Mouse (Mus musculus) heart, adult 9 months (tissue): ENCODE data around the gene Zbtb20.

ENCODE experiments used
- DNase-seq, 2 experiments: peaks; one replicate each; pipeline ENCODE4 v3.0.0; 2022; ENCODE audit warnings: low spot score in 2 of 2

The Zbtb20 gene

DNA sequence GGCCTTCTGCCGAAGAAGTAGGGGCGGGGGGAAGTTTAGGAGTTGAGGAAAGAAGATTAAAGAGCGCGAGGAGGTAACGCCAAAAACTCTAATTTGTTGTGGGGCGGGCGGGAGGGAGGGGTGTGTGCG is at the start of gene Zbtb20:
Gene Zbtb20, plus strand, starts transcription at position 30 of the 129 bp plus-strand sequence.
- DNase-seq = no peak

DNA sequence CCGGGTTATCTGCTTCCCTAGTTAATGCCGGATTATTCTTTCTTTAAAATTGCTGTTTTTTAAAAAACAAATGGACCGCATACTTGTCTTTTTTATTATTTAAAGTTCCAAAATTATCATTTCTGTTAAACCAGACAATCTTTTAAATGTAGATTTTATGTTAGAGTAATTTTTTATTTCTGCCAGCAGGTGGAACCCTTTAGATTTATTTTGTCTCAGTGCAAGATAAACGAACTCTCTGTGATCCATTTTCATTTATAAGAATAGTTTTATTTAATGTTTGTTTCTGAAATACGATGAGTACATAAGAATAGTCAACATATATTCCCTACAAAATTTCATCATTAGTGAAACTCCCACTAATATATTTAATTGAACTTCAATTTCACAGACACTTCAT is 39.7 kb upstream of the Zbtb20 start:
- DNase-seq = no peak

DNA sequence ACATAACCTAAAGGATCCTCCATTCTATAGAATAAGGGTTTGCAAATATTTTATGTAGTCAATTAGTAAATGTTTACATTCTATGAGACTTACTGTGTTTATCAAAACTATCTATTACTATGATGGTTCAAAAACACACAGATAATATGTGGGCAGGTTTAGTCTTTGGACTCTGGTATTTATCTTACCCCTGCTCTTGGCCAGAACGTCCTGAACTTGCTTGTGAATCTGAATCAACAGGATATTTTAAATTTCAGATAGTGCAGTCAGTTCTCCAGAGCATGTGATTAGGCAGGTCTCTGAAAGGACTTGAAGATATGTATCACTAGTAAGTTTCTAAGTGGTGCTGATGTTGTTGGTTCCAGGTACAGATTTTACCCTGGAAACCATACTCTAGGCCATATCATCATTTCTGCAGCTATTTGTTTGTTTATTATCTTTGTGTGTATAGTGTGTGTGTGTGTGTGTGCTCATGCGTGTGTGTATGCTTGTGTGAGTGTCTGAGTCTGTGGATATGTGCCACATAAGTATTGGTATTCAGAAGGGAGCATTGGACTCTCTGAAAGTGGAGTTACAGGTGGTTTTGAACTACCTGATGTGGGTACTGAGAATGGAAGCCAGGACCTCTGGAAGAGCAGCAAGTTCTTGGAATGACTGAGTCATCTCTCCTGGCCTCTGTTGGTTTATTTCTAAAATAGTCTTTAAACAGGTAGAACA is 39.1 kb upstream of the Zbtb20 start:
- DNase-seq = no peak

DNA sequence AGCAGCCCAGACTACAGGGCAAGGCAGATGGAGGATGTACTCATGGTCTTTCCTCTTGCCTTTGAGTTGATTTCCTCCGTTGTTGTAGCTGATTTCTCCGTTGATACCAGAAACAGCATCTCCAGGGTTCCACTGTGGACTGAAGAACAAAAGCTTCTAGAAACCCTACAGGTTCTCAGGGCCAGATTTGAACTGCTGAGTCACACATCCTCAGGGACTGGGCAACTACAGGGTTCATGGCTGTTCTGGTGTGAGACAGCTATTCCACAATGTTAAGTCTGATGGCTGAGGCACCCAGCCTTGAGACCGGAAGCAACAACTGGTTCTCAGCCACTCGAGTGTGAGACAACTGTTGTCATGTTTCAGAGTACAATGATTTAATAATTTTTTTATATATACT is 37.5 kb upstream of the Zbtb20 start:
- DNase-seq = no peak

DNA sequence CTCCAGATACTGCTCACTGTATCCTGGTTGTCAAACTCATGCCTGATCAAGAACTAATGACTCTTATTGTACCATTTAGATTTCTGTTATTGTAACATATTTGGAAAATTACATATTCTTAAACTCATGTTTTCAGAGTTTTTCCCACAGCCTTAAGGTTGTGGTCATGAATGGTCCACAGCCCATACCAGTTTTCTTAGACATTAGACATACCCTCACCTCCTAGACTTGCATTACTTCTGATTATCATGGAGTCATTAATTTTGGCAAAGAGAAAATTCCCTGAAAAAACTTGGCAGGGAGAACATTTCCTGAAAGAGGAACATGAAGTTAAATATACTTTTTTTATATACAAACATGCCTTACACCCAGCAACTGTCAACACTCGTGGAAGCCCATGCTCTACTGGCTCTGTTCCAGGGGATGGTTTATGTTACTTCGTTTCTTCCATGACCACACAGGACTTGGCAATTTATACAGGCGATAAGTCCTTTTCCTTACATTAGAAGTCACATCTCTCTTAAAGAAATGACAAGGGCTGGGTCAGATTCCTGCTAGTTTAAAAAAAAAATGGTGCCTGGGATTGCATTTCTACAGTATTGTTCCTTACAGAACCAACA is 18.0 kb upstream of the Zbtb20 start:
- DNase-seq = no peak

DNA sequence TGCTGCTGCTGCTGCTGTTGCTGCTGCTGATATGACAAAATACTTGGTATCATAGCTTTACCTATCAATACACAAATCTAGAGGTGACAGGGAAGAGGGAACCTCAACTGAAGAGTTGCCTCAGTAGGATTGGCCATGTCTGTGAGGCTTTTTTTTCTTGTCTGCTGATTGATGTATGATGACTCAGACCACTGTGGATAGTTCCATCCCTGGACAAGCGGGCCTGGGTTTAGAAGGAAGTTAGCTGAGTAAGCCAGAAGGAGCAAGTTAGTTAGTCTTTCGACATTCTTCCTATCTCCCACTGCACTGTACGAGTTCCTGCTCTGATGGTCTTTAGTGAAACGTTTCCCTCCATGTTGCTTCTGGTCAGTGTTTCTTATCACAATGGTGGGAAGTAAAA is 16.4 kb upstream of the Zbtb20 start:
- no peak for DNase-seq

DNA sequence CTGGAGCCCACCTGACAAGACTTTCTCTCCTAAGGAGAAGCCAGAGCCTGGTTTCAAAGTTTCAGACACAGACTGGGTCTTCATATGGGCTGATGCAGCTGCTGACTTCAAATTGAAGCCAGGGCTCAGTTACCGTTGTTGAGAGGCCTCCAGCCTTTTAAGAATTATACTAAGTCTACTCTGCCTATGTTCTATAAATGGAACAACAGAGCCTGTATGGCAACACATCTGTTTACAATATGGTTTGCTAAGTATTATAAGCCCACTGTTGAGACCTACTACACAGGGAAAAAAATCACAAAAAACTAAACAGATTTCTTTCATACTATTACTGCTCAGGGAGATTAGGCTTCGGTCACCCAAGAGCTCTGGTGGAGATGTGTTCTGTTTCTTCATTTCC is 12.4 kb upstream of the Zbtb20 start:
- no peak for DNase-seq

DNA sequence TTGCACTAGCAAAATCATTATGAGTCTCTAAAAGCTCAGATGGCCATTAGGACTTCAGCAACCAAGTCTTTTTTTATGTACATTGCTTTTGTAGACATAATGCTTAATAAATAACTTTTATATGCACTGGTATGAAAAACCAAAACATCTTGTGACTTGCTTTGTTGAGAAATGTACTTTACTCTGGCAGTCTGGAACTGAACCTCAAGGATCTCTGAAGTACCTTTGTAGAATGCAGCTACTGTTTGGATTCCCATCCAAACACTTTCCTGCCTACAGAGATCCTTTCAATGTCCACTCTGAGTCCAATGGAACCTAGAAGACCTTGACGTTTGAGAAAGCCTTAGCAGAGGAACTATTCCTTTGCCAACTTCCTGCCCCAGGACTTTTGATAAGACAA is 9.6 kb upstream of the Zbtb20 start:
- no peak for DNase-seq

DNA sequence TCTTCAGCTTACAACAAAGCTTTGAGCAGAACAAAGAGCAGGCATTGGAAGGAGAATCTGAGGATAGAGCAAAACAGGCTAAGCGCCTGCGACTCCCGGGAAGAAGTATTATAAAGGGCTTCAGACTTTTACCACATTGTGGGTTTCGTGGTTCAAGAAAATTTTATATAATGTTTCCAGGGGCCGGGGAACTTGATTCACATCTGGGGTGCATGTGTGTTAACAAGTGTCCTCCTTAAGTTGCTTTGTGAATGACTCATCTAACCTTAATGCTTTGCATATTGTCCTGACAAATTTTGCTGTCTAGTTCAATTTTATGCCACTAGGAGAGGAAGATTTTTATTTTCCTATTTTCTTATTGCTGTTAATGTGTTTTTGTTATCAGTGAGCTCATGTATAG is 3.6 kb upstream of the Zbtb20 start:
- no peak for DNase-seq

DNA sequence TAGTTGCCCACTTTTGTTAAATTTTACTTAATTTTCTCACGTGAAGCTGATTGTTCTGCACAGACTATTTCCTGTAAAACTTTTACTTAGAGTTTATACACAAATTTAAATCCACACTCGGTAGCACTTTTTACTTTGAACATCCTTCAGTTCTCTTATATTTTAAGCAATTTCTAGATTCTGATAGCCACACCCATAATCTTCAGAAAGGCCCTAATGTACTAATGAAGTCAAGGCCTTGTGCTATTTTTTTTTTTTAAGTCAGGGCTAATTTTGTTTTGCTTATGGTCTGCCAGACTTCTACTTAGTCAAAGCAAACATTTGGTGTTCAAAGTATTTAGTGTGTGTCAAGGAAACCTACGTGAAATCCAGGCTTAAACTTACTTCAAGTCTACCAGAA is 1.7 kb upstream of the Zbtb20 start:
- no peak for DNase-seq

DNA sequence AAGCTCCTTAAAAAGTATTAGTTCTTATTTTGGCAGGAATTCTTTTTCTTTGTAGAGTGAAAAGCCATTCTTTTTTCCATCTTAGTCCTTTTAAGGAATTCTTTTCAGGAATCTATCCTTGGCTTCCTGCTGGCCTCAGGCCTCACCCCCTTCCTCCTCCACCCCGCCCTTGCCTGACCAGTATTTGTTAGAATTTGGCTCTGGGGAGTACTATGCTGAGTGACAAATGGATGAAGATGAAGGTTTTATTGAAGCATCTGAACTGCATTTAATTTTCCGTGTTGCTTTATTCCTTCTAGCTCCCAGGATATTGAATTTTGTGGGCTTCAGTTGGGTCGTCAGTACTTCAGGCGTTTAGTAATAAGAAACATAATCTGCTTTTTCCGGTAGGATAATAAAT is 1.2 kb upstream of the Zbtb20 start:
- peak; percentile 70 for DNase-seq

DNA sequence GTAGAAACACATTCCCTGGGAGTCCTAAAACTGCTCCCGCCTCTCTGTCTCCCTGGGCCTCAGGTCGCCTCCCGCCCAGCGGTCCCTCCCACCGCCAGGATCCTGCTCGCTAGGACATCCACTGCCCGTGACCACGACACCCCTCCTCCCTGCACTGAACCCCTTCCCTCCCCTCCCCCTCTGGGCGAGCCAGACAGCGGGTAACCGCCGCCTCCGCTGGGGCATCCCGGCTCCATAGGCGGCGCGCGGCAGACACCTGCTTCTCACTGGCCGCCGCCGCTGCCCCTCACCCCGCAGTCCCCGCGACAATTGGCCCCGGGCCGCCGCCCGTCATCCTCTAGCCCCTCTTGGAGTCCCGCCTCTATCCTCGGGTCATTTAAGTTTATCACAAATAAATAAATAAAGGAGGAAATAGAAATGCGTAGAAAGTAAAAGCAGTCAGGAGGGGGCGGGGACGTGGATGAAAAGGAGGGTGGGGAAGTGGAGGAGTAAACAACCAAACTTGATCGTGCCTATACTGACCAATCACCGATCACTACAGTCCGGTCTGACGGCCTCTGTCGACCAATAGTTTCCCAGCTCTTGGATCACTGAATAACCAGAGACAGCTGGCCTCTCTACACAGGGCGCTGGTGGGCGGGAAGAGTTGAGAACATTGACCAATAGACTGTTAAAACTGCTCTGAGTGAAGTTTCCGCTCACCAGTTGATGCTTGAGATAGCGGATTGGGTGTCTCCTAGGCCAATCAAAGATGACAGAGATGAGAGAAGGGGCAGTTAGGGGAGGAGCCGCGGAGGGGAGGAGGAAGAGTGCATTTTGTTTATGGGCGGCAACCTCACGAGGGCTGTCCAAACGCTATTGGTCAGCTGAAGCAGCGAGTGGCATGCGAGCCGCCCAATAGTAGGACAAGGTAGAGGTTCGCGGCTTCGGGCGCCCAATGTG is 500 bp upstream of the Zbtb20 start:
- peak; percentile 100 for DNase-seq

DNA sequence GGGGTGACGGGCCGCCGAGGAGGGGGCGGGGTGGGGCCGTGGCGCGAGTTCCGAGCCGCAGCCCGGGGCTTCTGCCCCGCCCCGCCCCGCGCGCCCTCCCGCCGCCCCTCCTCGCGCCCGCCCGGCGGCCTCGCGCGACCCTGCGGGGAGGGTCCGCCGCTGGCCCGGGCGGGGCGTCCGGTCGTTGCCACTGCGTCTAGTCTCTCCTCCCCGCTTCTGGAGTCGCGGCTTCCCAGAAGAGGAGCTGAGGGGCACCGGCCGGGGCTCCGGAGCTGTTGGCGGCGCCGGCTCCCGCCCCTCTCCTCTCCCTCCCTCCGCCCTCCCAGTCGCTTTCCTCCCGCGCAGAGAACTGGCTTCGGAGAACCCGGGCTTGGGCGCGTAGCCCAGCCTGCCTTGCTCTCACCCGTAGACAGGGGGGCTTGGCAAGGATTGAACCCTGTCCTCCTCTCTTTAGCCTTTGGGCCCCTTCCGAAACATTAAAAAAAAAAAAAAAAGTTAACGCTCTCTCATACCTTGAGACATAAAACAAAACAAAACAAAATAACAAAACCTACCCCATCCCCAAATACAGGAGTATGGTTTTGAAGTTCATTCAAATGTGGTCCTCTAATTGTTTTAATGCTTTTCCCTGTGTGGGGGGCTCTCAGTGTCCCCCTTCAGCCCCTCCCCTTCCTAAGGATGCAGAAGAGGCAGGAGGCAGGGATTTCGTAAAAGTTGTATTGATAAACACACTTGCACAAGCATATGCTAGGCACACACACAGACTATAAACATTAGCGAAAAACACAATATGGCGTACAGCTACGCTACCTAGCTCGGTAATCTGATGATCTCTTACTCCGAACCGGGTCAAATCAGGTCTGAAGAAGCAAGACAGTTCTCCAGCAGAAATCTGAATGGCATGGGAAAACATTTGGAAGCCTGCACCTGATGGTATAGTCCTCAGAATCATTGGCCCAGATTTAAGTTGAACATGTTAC is 630 bp downstream of the Zbtb20 start:
- DNase-seq = peak; percentile 84

DNA sequence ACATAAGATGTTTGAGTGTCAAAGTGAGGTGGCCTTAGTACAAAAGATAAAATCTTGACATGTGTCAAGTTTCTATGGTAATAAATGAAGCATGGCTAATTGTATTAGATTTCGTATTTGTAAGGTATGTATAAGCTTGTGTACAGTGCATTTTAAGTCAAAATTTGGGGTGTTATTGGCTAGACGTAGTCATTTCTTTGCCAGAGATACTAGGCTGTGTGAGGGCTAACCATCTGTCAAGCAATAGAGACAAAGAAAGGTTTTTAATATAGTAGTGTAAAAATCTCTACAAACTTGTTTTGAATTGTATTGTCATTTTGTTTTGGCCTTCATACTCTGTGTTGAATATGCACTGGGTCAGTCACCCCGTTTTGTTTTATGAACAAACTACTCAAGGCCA is 4.4 kb downstream of the Zbtb20 start:
- no peak for DNase-seq

DNA sequence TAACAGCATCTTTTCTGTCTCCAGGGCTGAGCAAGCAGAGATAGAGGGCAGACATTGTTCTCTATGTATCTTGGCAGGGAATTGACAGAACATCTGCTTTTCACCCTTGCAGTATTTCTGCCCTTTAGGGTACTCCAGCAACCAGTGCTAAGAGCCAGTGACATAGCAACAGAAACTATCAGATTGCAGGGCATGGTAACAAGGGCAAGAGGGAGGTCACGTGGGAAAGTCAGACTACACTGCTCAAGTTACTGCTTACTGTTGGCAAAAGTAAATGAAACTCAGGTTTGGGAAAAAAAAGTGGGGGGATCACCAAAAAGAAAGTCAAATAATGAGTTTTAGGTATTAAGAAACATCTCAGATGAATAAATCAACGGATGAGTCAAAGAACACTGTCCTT is 9.9 kb downstream of the Zbtb20 start:
- DNase-seq = no peak

DNA sequence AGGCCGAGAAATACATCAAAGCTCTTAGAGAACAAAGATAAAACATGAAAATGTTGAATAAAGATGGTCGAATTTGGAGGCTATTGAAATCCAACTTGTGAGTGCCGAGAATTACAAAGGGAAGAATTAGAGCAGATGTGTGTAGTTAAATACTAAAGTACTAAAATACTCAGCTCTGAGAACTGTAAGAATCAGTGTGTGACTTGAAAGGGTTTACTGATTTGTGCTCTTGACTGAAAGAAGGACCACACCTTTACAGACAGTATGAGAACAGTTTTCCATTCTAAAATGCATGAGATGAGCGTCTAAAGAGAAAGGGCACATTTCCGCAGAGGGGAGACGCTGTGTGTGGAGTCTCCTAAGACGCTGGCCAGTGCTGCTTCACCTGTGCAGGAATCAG is 10.3 kb downstream of the Zbtb20 start:
- no peak for DNase-seq

DNA sequence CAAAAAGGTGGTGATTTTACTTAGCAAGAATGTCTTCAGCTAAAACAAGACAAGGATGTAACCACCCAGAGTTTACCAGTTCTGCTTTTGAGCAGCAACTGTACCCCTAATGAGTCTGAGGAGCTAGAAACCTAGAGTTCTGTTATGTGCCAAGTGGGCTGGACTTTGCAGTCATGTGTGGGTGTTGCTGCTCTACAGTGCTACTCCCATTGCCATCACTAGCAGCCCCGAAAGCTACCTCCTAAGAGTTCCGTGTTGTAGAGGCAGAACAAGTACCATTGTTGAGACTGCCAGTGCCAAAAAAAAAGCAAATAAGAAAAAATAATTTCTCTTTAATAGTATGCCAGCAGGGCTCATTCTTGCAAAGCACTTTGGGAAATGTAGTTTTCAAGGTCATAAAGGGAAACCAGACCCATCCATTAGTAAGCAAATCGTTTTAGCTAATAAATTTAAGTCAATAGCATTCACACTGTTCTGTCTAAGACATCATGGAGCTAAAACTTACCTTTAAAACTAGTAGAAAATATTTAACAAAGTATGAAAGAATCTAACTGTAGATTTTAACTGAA is 21.5 kb downstream of the Zbtb20 start:
- DNase-seq = peak; percentile 32 to 43

DNA sequence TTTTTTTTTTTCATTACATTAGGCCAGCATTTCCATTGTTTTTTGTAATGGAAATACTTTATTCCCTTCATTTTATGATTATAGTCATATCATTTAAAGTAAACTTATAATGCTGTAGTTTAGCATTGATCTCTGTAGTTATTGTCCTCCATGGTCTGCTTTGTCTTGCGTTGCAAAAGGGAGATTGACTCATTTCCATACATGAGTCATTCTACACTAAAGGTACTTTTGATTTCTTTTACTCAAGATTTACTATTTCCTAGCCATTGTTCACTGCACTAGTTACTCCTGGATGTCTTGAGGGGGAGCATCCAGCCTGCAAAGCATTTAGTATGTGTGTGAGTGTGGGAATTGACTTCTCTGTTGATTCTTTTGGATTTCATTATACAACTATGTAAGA is 24.6 kb downstream of the Zbtb20 start:
- DNase-seq = no peak

DNA sequence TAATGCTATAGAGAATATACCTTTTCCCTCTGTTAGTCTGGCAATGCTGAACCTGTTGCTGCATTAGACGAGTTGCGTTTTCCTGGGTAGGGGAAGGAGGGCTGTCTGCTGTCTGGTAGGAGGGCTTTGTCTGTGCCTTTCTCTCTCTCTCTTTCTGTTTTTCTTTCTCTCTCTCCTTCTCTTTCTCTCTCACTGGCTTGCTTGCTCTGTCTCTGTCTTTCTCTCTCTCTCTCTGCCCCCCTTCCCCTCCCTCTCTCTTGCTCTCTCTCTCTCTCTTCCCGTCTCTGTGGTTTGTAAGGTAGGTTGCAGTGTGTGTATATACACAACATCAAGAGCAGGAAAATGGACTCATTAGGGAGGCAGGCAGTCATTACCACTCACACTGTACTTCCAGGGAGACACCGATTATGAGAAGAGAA is 31.6 kb downstream of the Zbtb20 start:
- peak; percentile 69 to 74 for DNase-seq

DNA sequence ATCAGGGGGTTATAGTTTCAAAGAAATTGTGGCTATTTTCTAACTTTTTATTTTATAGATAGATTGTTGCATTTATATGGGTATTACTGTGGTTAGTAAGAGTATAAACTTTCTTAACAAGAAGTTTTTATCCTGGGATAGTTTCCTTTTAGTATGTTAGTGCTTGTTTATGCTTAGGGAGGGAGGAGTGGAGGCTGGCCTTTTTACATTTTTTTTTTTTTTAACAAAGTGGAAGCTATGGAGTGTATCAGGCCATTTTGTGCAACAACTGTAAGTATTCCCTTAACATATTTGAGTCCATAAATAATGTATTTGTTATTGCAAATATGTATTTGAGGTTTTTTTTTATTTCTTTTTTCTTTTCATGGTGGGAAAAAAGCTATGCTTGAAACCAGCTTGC is 32.7 kb downstream of the Zbtb20 start:
- DNase-seq = no peak

DNA sequence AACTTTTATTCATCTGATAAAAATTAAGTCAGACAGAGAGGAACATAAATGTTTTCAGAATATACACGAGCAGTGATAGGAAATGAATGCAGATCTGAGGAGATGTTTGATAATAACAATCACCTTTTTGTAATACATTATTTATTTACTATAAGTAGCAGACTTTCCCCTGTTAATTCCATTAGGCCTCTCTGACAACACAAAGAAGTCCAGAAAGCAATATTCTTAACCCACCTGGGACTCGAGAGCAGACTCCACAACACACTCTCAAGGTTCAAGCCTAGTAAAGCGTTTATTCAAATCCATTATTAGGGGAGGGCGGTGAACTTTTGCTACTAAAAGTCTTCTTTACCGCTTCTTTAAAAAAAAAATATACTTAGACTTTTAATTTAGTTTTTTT is 33.2 kb downstream of the Zbtb20 start:
- DNase-seq = no peak

DNA sequence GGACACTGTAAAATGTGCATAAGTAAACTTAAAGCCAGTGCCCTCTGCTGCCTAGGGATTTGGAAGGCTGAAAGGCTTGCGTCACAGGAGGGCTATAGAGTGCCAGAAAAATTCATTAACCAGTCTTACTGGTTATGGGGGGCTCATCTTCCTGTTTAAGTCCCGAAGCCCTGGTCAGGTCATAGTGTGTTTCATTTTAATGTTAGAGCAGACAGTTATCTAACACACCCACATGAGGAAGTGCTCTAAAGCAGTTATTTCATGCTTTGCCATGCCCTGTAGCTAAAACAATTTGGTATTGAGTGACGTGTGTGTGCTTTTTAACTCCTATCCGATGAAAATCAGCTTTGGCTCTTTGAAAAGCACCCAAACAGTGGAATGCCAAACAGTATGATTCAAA is 34.3 kb downstream of the Zbtb20 start:
- peak; percentile 31 to 47 for DNase-seq
